Mouse (Mus musculus) adrenal gland, postnatal 0 days (tissue): ENCODE data around the gene 6330403K07Rik. TPM values are rescaled to one million over a fixed set of nuclear protein-coding genes. Genes with fewer than 3 reads are reported as not detected.

Experiments used
- polyA plus RNA-seq: library from polyadenylated mRNA; unstranded; fragments of >200 nt; fragmentation: Nextera tagmentation; extraction: Ambion mirVana; gene quantifications from 2 replicates; pipeline ENCODE4 v1.2.1, GENCODE M21; 2015

The 6330403K07Rik gene
- polyA plus RNA-seq: 57.9 and 149 TPM in 2 replicates

DNA sequence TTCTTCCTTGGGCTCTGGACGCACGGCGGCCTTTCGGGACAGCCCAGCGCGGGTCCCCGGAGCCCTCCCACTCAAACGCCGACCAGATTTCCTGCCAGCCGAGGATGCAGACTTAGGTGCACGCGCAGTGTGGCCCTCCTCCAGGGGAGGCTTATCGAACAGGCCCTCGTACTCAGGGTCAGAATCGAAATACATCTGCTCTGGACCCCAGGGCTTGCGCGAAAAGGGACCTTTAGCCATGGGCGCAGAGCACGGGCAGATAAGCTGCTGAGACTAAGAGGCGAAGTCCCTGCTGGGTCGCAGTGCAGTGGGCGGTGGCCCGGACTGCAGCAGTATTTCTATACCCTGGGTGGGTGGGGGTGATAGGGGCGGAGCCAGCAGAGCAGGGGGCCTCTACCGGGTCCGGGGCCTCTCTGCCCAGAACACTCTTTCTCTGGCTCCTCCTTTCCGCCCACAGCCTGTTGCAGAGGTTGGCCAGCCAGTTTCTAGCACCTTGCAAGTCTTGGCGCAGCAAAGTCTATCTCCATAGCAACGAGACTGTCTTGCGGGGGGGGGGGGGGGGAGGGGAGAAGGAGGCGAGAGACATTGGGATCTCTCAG is at the start of gene 6330403K07Rik:
TSS of gene 6330403K07Rik (minus strand) at position 351 of the 599 bp plus-strand sequence.

GRCm38 (mm10) chr11:71019201-71020068 is 13.9 kb downstream of the 6330403K07Rik start, which contains the start of the genes Mis12 and Derl2:
Gene Mis12, plus strand, starts transcription at chr11:71019611.
Gene Derl2, minus strand, starts transcription at chr11:71019841.

GRCm38 (mm10) chr11:71004316-71004773 is 29.0 kb downstream of the 6330403K07Rik start, which contains the start of gene Dhx33:
Gene Dhx33, minus strand, starts transcription at chr11:71004437.

DNA sequence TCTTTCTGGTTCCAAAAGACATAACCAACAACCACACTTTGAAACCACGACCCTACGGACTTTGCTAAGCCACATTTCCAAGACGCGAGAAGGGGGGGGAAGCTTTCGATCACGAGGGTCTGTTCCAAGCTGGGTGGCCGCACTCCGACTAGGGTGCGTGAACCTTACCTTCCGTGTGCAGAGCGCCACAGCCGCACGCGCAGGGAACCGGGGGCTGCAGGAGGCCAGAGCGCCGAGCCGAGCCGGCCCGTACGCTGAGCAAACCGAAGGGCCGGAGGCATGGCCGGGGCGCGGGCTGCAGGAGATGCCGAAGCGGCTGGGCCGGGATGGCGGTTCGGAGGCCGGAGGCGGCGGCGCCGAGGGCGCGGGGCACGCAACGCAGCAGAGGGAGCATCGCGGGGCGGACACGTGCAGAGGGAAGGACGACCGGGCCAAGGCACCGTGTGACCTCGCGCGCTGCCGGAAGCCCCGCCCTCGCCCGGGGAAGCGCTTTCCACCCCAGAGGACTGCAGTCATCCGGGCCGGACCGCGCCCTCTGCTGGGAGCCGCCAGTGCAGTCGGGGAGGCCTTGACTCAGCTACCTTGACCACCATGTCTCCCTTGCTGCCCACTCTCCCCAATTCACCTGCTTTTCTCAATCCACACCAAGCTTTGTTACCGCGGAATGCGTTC is 50.6 kb downstream of the 6330403K07Rik start, which contains the start of gene C1qbp:
TSS of gene C1qbp (minus strand) at position 470 of the 672 bp plus-strand sequence.

Other genes starting within 250 kb of the 6330403K07Rik start
- 0.41 and 0.43 TPM in 2 replicates for gene Scimp, start 220.9 kb downstream of the 6330403K07Rik start, polyA plus RNA-seq
- 39.8 and 75.7 TPM in 2 replicates for gene Rabep1, start 188.7 kb downstream of the 6330403K07Rik start, polyA plus RNA-seq
- gene Nup88, start 63.5 kb downstream of the 6330403K07Rik start, polyA plus RNA-seq: 58.8 and 75.3 TPM in 2 replicates
- 75.0 and 94.4 TPM in 2 replicates for gene Rpain, start 63.3 kb downstream of the 6330403K07Rik start, polyA plus RNA-seq
- gene C1qbp, start 50.5 kb downstream of the 6330403K07Rik start, polyA plus RNA-seq: 140 and 216 TPM in 2 replicates
- 5.4 and 8.7 TPM in 2 replicates for gene Dhx33, start 29.1 kb downstream of the 6330403K07Rik start, polyA plus RNA-seq
- gene Mis12, start 13.9 kb downstream of the 6330403K07Rik start, polyA plus RNA-seq: 13.4 and 19.6 TPM in 2 replicates
- gene Derl2, start 13.7 kb downstream of the 6330403K07Rik start, polyA plus RNA-seq: 89.6 and 99.1 TPM in 2 replicates
- 0.04 and 0.05 TPM in 2 replicates for gene Nlrp1a, start 111.2 kb upstream of the 6330403K07Rik start, polyA plus RNA-seq
- 0.07 and 0.09 TPM in 2 replicates for gene Nlrp1b, start 197.2 kb upstream of the 6330403K07Rik start, polyA plus RNA-seq